Mouse (Mus musculus) E14TG2a.4 (cell line): ENCODE data around the gene Sstr2.

Experiments used
- CTCF ChIP-seq: conservative IDR thresholded peaks from 2 replicates; pipeline ENCODE4 v1.5.1; 2014; ENCODE audit warnings: low read length
- NANOG ChIP-seq: IDR thresholded peaks from 2 replicates; pipeline ENCODE4 v1.6.1; 2014; ENCODE audit warnings: borderline replicate concordance, low read length, mixed read lengths

DNA sequence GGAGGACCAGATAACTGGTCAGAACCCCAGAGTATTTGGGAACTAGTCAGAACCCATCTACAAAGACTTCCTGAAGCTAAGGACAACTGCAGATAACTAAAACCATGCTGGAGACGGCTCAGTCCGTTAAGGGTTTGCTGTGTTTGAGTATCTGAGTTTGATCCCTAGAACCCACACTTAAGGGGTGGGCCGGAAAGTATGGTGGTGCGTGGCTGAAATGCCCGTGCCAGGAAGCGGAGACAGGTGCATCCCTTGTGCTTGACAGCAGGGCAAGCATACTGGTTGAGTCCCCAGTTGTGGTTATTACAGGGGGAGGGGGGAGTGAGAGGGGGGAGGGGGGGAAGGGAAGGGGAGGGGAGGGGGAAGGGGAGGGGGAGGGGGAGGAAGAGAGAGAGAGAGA is 4.7 kb upstream of the Sstr2 start:
- no peak for TF ChIP-seq CTCF
- no peak for TF ChIP-seq NANOG
